Mouse (Mus musculus) kidney, embryonic 15.5 days (tissue): ENCODE measurements around the gene Rbp2. TPM values are rescaled to one million over a fixed set of nuclear protein-coding genes. Genes with fewer than 3 reads are reported as not detected.
A peak's percentile ranks its signal among the peaks of the same experiment; 100 is the strongest.

Experiments
- ATAC-seq: fragments of 200-750 bp; cut with Nextera tagmentation; replicated peaks from 2 replicates; pipeline ENCODE4 v1.8.0; 2017; ENCODE audit warnings: moderate TSS enrichment; ENCODE audit not compliant: low FRiP score
- H3K27ac ChIP-seq: fragments of 300-500 bp; sonication (generic); 2 replicates; pipeline ENCODE4 v1.5.1; 2015; ENCODE audit warnings: mild to moderate bottlenecking, inconsistent platforms
- H3K27me3 ChIP-seq: fragments of 300-500 bp; sonication (generic); 2 replicates; pipeline ENCODE4 v1.6.1; 2015; ENCODE audit warnings: inconsistent platforms
- H3K36me3 ChIP-seq: fragments of 300-500 bp; sonication (generic); 2 replicates; pipeline ENCODE4 v1.6.1; 2015; ENCODE audit warnings: inconsistent platforms
- H3K4me1 ChIP-seq: fragments of 300-500 bp; sonication (generic); 2 replicates; pipeline ENCODE4 v1.6.1; 2015; ENCODE audit warnings: inconsistent platforms
- H3K4me2 ChIP-seq: fragments of 300-500 bp; sonication (generic); 2 replicates; pipeline ENCODE4 v1.6.1; 2015; ENCODE audit warnings: moderate library complexity, mild to moderate bottlenecking, inconsistent platforms
- H3K4me3 ChIP-seq: fragments of 300-500 bp; sonication (generic); replicated peaks from 2 replicates; pipeline ENCODE4 v1.5.1; 2015; ENCODE audit warnings: mild to moderate bottlenecking, inconsistent platforms
- H3K9ac ChIP-seq: fragments of 300-500 bp; sonication (generic); 2 replicates; pipeline ENCODE4 v1.6.1; 2015; ENCODE audit warnings: mild to moderate bottlenecking, inconsistent platforms
- H3K9me3 ChIP-seq: fragments of 300-500 bp; sonication (generic); replicated peaks from 2 replicates; pipeline ENCODE4 v1.6.1; 2016; ENCODE audit warnings: inconsistent platforms
- WGBS: fragments of 180-500 bp; shearing (Covaris S2); methylation state at CpG from one replicate; pipeline ENCODE4 v1.1.7; 2015; ENCODE audit warnings: mixed read lengths; 5-methylcytosine and 5-hydroxymethylcytosine counted together
- polyA plus RNA-seq: library from polyadenylated mRNA; unstranded; fragments of >200 nt; fragmentation: Nextera tagmentation; extraction: Ambion mirVana; gene quantifications from 2 replicates; pipeline ENCODE4 v1.2.1, GENCODE M21; 2015

Rbp2 gene
- polyA plus RNA-seq: 0.95 and 0.97 TPM in 2 replicates

DNA sequence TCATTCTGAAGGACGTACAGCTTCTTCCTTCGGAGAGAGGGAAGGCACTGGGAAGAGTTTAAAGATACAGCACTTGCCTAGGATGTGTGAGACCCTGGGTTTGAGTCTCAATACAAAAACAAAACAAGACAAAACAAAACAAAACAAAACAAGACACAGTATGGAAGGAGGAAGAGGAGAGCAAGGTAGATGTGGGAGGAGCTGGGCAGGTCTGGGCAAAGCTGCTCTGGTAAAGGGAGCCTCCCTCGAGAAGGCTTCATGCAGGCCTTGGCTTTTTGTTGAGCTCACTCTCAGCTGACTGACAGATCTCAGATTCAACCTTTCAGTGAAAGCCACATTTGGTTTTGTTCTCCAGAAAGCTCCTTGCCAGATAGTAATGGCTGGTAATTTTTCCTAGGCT, at the start of gene Rbp2:
Rbp2 (plus strand) TSS at position 301 of the 400 bp plus-strand sequence.
- no peaks in the 10 kb centered on the region for H3K36me3 ChIP-seq
- 86% methylated on average over 3 of the region's 3 CpGs for WGBS
- H3K4me1 ChIP-seq: peaks cover 7% of the 10 kb centered on the region
- H3K9me3 ChIP-seq: no peaks in the 10 kb centered on the region
- ATAC-seq: no peak
- no peak within 1 kb of the TSS for H3K9ac ChIP-seq
- no peak within 1 kb of the TSS for H3K4me3 ChIP-seq
- no peak within 1 kb of the TSS for H3K27ac ChIP-seq
- H3K27me3 ChIP-seq: no peaks in the 10 kb centered on the region
- H3K4me2 ChIP-seq: no peak within 1 kb of the TSS

DNA sequence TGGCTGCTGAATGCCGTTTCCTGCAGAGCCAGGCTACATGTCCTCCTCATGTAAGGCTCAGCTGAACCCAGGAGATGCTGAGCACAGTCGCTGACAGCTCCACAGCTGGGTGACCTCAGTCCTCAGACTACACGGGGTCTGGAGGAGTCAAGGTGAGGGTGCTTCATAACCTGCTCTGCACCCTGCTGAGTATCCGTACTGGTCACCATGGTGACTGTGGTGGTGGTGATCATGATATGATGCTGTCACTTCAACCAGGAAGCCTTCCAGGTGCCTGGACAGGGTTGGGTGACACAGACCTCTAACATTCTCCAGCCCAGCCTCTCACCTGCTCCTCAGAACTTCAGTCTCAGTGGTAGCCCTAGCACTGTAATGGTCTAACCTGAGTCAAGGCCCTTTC, 48.1 kb upstream of the Rbp2 start:
- Histone ChIP-seq H3K9ac (no peak overlapping the region), H3K4me1 (peaks cover 25% of the 10 kb centered on the region), H3K27me3 (no peaks in the 10 kb centered on the region), H3K36me3 (peaks cover 26% of the 10 kb centered on the region), H3K9me3 (no peaks in the 10 kb centered on the region), H3K4me2 (no peak overlapping the region), H3K4me3 (no peak overlapping the region), H3K27ac (no peak overlapping the region)
- 78% methylated on average over 4 of the region's 4 CpGs for whole genome bisulfite sequencing
- ATAC-seq: no peak

DNA sequence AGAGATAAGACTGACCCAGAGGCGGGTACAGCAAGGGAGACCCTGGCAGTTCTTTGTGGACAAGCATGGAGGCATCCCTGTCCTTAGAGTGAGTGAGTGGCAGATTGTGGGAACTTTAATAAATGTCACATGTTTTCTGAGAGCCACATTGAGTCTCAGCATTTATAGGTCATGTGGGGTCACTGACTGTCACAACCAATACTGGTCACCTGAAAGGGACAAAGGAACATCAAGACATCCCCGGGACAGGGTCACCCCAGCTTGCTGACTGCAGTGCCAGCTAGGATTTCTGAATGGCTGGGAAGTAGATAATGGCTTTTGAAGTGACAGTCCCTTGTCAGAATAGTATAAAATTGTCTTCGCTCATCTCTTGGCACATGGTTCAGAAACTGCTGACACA, 46.8 kb upstream of the Rbp2 start:
- Histone ChIP-seq H3K4me2 (no peak overlapping the region), H3K9me3 (no peaks in the 10 kb centered on the region), H3K9ac (no peak overlapping the region), H3K4me3 (no peak overlapping the region), H3K27me3 (no peaks in the 10 kb centered on the region), H3K36me3 (peaks cover 35% of the 10 kb centered on the region), H3K27ac (no peak overlapping the region), H3K4me1 (peaks cover 13% of the 10 kb centered on the region)
- ATAC-seq: no peak
- WGBS: 78% methylated on average over 3 of the region's 3 CpGs

DNA sequence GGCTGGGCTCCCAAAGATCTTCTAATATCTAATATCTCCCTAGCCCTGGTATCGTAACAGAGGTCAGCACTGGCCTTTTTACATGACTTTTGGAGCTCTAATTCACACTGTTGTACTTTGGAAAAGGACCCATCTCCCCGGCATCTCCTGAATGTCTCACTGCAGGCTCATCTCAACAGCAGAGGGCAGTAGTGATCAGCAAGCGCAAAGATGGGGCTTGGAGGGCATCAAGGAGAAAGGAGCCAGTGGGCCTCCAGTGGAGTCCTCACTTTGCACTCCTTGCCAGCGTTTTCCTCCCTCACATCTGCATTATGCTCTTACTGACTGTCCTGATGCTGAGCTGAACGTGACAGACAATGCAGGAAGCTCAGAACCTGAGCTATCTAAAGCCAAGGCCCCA, 43.3 kb upstream of the Rbp2 start:
- no peak overlapping the region for H3K4me3 ChIP-seq
- peaks cover 13% of the 10 kb centered on the region for H3K4me1 ChIP-seq
- 67% methylated on average over 5 of the region's 5 CpGs for WGBS
- H3K27me3 ChIP-seq: no peaks in the 10 kb centered on the region
- no peaks in the 10 kb centered on the region for H3K9me3 ChIP-seq
- H3K4me2 ChIP-seq: no peak overlapping the region
- ATAC-seq: no peak
- H3K36me3 ChIP-seq: peaks cover 53% of the 10 kb centered on the region
- H3K9ac ChIP-seq: no peak overlapping the region
- no peak overlapping the region for H3K27ac ChIP-seq

DNA sequence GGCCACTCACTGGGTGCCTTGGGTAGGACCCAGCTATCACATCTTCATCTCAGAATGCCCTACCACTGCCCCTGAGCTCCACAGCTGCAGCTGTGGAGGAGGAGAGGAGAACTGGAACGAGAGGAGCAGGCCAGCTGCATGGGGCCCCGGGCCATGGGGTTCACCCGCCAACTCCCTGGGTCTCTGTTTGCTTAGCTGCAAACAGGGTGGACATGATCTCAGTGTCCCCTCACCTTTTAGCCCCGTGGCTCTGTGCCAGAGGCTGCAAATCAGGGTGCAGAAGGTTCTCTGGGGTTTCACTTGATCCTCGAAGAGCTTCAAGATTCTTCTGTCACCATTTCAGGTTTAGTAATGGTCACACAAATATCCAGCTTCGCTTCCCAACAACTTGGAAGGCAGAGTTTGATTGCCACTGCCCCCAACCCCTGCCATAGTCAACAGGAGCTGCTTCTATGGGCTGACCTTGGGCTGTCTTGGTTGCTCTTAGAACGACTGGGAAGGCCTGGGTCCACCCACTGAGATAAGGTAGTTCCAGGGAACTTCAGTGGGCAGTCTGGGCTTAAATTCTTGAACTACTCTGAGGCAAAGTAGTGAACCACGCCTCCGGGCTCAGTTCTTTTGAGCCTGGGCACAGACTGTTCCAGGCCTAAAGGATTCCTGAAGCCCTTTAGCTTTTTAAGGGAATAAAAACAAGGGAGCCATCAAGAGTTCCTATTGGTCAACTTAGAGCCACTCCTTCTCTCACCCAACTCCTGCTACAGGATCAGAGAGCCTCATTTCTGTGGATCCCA, 40.4 kb upstream of the Rbp2 start:
- peaks cover 45% of the 10 kb centered on the region for H3K36me3 ChIP-seq
- no peaks in the 10 kb centered on the region for H3K27me3 ChIP-seq
- H3K4me1 ChIP-seq: peaks cover 8% of the 10 kb centered on the region; the same call in 1 of the 2 replicates
- H3K4me3 ChIP-seq: no peak overlapping the region
- no peak overlapping the region for H3K27ac ChIP-seq
- no peak overlapping the region for H3K4me2 ChIP-seq
- H3K9me3 ChIP-seq: no peaks in the 10 kb centered on the region
- ATAC-seq: no peak
- no peak overlapping the region for H3K9ac ChIP-seq
- 67% methylated on average over 9 of the region's 9 CpGs for WGBS

DNA sequence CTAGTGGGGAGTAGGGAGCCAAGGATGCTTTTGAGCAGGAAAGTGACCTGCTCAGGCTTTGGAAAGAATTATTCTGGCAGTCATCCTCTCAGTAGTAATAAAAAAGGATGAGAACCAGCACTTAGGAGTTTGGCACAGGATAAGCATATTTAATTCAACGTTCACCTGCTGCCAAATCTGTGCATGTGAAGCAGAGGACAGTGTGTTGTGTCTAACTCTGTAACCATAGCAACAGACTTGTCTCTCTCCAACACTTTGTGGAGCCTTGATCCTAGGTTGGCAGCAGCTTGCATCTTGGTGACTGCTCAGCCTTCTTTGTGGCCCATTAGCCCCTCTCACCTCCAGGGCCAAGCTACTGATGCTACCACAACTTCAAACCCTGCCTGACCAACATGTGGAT, 34.9 kb upstream of the Rbp2 start:
- WGBS: 83% methylated on average over 1 of the region's 1 CpGs

DNA sequence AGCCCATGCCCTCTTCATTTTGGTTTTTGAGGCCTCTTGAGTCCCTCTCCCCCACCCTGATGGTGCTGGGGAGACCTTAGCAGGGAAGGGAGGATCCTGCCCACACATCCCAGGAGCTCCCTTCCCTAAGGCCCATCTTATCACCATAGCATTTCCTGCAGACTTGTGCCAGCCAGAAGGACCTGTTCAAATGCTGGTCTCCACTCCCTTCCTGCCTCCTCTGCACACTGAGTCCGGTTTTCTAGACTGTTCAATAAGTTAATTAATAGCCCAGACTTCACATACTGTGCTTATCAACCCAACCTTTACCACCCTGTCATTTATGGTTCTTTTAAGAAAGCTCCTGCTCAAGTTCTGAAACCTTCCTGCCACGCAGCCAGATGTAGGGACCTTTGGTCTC, 19.2 kb upstream of the Rbp2 start:
- ATAC-seq: no peak
- 53% methylated on average over 2 of the region's 2 CpGs for WGBS

More for the DNA sequence above, 34.9 kb upstream of the Rbp2 start:
- Histone ChIP-seq H3K4me2 (no peak overlapping the region), H3K9me3 (no peaks in the 10 kb centered on the region), H3K4me1 (no peaks in the 10 kb centered on the region), H3K27me3 (no peaks in the 10 kb centered on the region), H3K36me3 (peaks cover 15% of the 10 kb centered on the region), H3K9ac (no peak overlapping the region), H3K27ac (no peak overlapping the region), H3K4me3 (no peak overlapping the region)
- no peak for ATAC-seq

DNA sequence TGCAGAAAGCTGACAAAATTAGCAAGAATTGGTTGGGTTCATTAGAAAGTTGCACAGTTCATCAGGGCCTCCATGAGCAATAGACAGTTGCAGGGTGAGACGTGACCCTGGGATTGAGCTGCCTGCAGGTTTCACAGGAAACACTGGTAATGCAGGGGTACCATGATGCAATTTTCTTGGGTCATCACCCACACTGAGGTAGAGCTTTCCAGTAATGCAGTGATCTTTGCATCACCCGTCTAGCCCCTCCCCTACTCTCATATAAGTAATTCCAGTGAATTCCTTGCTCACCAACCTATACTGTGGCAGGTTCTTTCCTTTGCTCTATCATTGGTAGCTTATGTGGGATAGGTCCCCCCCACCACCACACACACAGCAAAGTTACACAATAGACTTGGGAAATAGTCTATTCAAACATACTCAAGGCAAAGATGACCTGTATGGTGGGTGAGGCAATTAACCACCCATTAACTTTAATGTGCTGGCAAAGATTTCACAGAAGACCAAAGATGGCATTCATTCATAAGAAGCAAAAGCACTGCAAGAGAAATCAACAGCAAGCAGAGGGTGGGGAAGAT, 5.7 kb upstream of the Rbp2 start:
- no peaks in the 10 kb centered on the region for H3K4me1 ChIP-seq
- H3K27me3 ChIP-seq: no peaks in the 10 kb centered on the region
- no peak for ATAC-seq
- no peaks in the 10 kb centered on the region for H3K9me3 ChIP-seq
- no peak overlapping the region for H3K4me2 ChIP-seq
- no peak overlapping the region for H3K27ac ChIP-seq
- H3K9ac ChIP-seq: no peak overlapping the region
- H3K36me3 ChIP-seq: no peaks in the 10 kb centered on the region
- 89% methylated on average over 2 of the region's 2 CpGs for WGBS
- H3K4me3 ChIP-seq: no peak overlapping the region

More for the DNA sequence above, 19.2 kb upstream of the Rbp2 start:
- no peak overlapping the region for H3K27ac ChIP-seq
- no peak overlapping the region for H3K4me3 ChIP-seq
- H3K36me3 ChIP-seq: no peaks in the 10 kb centered on the region
- no peaks in the 10 kb centered on the region for H3K27me3 ChIP-seq
- no peaks in the 10 kb centered on the region for H3K4me1 ChIP-seq
- no peaks in the 10 kb centered on the region for H3K9me3 ChIP-seq
- H3K4me2 ChIP-seq: no peak overlapping the region
- no peak overlapping the region for H3K9ac ChIP-seq

DNA sequence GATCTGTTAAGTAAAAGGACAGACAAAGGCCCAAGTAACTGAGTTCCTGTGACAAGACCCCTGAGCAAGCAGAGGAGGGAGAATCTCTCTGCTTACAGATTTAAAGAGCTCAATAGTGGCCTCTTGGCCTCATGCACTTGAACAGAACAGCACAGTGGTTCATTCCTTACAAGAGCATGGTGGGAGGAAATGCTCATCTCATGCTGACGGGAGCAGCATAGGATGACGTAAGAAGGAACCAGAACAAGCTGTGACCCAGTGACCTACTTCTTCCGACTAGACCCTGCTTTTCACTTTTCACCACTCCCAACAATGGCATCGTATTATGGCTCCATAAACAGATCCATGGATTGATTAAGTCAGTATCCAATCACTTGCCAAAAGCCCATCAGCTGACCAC, 3.7 kb upstream of the Rbp2 start:
- H3K36me3 ChIP-seq: no peaks in the 10 kb centered on the region
- H3K4me3 ChIP-seq: no peak overlapping the region
- H3K27ac ChIP-seq: no peak overlapping the region
- H3K4me2 ChIP-seq: no peak overlapping the region
- H3K27me3 ChIP-seq: no peaks in the 10 kb centered on the region
- no peaks in the 10 kb centered on the region for H3K9me3 ChIP-seq
- H3K9ac ChIP-seq: no peak overlapping the region
- 50% methylated on average over 4 of the region's 4 CpGs for WGBS
- no peaks in the 10 kb centered on the region for H3K4me1 ChIP-seq
- ATAC-seq: no peak

DNA sequence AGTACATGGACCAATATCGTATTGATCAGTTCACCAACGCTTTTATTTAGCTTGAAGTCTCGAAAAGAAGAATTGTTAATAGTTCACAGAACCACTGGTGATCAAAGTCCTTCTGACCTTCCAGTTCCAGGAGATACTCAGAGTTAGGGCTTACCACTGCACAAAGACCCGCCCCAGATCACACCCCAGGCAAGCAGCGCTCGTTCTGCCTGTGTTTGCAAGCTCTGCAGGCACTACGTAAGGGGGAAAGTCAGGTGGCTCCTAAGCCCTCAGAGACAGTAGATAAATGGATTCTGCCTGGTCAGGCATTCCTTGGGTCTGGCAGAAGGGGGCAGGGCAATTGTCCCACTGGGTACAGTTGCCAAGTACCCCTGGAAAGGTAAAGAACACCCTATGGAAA, 895 bp upstream of the Rbp2 start:
- 87% methylated on average over 7 of the region's 7 CpGs for WGBS
- peaks cover 2% of the 10 kb centered on the region for H3K4me1 ChIP-seq
- no peak overlapping the region for H3K9ac ChIP-seq
- no peak overlapping the region for H3K4me2 ChIP-seq
- no peaks in the 10 kb centered on the region for H3K27me3 ChIP-seq
- H3K36me3 ChIP-seq: no peaks in the 10 kb centered on the region
- 0 out of 2 replicates have a peak, but pooled peaks have one; percentile 12 for ATAC-seq
- no peaks in the 10 kb centered on the region for H3K9me3 ChIP-seq
- no peak overlapping the region for H3K4me3 ChIP-seq
- no peak overlapping the region for H3K27ac ChIP-seq

DNA sequence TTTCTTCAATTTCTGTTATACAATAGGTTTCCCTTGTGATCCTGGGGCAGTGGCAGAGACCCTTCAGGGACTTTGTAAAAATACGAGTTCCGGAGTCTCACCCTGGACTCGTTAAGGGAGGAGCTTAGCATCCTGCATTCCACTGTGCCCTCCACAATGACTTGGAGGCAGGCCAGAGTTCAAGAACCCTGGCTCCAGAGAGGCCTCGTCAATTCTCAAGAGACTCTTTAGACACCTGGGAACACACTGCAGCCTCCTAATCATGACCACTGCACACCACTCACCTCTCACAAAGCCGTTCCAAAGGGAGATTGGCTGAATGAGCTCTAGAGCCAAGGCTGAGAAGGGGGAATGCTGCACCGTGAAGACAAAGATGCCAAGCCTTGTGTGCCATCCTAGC, 1.4 kb downstream of the Rbp2 start:
- WGBS: 55% methylated on average over 6 of the region's 6 CpGs
- H3K4me2 ChIP-seq: no peak overlapping the region
- H3K9me3 ChIP-seq: no peaks in the 10 kb centered on the region
- H3K4me3 ChIP-seq: no peak overlapping the region
- no peaks in the 10 kb centered on the region for H3K36me3 ChIP-seq
- no peaks in the 10 kb centered on the region for H3K27me3 ChIP-seq
- H3K9ac ChIP-seq: no peak overlapping the region
- no peak overlapping the region for H3K27ac ChIP-seq
- peaks cover 7% of the 10 kb centered on the region for H3K4me1 ChIP-seq
- ATAC-seq: no peak

DNA sequence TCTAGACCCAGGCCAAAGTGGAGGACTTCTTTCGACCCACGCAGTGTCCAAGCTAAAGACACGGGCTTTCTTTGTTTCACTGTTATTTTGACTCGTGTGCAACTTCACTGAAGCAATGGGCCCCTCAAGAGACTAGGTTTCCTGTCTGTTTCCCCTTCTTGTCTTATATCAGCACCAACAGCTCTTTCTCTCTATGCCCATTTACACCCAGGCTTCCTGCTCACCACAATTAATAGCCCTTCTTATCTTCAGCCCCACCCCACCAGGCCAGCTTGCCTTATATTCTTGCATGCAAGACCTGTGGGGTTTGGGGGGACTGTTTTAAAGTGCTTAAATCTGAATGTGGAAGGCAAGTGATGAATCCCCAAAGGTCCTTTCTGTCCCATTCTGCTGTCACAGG, 3.6 kb downstream of the Rbp2 start:
- no peaks in the 10 kb centered on the region for H3K9me3 ChIP-seq
- no peak overlapping the region for H3K27ac ChIP-seq
- no peaks in the 10 kb centered on the region for H3K36me3 ChIP-seq
- peaks cover 7% of the 10 kb centered on the region for H3K4me1 ChIP-seq
- no peak for ATAC-seq
- H3K4me3 ChIP-seq: no peak overlapping the region
- WGBS: 65% methylated on average over 4 of the region's 4 CpGs
- no peak overlapping the region for H3K4me2 ChIP-seq
- no peak overlapping the region for H3K9ac ChIP-seq
- no peaks in the 10 kb centered on the region for H3K27me3 ChIP-seq
